Mouse (Mus musculus) stomach, postnatal 0 days (tissue): ENCODE results near the gene Hspa4l.

Source experiments
- CTCF ChIP-seq: IDR thresholded peaks from 2 replicates; pipeline ENCODE4 v1.5.1; 2016; ENCODE audit warnings: antibody characterized with exemption, low read depth, mild to moderate bottlenecking, moderate library complexity
- EP300 ChIP-seq: optimal IDR thresholded peaks from 2 replicates; pipeline ENCODE3; 2016; ENCODE audit warnings: antibody characterized with exemption

GRCm38 (mm10) chr3:40695162-40695561 lies 49.1 kb upstream of the Hspa4l start:
- no peak for TF ChIP-seq CTCF
- TF ChIP-seq EP300 = no peak
